Mouse (Mus musculus) MEL-GATA-1-ER (cell line): ENCODE measurements around the gene Tnnt2.
A peak's percentile ranks its signal among the peaks of the same experiment; 100 is the strongest.

Experiments used
- DNase-seq: peaks from one replicate; pipeline ENCODE4 v3.0.0-alpha.2; 2012; ENCODE audit warnings: low read depth; ENCODE audit errors: extremely low read depth

Gene Tnnt2

GRCm38 (mm10) chr1:135855344-135855687 is 19.2 kb downstream of the Tnnt2 start:
- no peak for DNase-seq

DNA sequence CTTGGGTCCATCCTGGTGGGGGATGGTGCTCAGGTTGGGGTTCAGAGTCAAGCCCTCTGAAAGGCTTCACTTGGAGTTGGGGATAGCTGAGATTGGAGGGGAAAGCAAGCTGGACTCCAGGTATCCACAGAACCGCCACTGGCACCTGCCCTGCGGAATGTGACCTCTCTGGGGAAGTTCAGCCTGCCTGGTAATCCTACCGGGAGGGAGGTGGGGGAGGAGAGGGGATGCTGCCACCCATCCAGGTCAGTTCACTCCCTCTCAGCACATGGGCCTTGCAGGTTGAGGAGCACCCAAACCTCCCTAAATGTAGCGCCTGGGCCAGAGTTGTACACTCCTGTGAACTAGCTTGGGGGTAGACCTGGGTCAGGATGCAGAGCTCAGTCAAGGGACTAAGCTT is 19.9 kb downstream of the Tnnt2 start:
- no peak for DNase-seq

DNA sequence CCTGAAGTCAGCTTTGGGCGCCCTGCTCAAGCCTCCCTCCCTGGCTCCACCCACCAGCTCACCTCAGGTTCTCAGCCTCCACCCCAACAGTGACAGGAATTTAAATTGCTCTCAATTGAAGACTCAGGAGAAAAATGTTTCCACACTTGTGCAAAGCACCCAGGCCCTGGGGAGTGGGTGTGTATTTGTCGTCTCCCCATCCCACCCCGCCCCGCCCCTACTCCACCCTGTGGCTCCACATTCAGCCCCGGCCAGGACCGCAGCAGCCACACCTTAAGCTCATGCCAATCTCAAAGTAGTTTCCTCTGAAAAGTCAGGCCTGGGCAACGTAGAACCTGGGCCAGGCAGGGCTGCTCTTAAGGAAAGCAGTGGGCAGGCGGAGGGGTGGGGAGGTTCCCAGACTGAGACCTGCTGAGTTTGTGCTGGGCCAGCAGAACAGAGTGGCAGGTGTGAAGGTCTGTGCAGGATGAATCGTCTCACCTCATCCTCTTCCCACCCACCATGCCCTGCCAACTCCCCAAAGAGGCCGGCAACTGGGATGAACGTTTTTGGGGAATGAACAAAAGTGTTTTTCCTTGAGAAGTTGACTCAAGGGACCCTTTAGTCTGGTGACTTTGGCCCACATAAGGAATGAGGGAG is 21.1 kb downstream of the Tnnt2 start:
- no peak for DNase-seq

GRCm38 (mm10) chr1:135858533-135858932 is 22.4 kb downstream of the Tnnt2 start:
- no peak for DNase-seq

GRCm38 (mm10) chr1:135861091-135861490 is 24.9 kb downstream of the Tnnt2 start:
- no peak for DNase-seq

DNA sequence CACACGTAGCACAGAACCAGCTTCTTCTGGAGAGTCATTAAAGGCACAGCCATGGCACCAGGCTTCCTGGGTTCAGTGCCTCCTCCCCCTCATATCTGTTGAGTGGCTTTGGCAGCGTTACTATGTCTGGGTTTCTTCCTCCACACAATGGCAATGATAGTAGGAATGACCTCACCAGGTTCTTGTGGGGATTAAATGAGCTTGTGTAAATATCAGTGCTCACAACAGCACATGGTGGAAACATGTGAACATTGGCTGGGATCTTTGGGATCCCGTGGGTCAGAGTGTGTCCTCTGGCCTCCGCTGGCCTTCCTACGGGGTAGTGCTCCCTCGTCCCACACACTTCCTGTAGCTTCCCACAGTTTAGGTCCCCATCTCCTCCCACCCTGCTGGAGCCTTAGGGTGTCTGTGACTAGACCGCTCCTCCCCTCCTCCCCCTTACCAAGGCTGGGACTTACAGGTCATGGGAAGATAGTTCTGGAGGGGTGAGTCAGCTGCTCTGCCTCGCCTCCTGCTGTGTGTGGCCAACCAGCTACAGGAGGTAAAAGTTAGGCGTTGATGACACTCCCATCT is 25.9 kb downstream of the Tnnt2 start:
- no peak for DNase-seq

- no peak for DNase-seq
These were observed 26.4 kb downstream of the Tnnt2 start for GRCm38 (mm10) chr1:135862561-135862960.

- DNase-seq: no peak
These were observed 27.7 kb downstream of the Tnnt2 start for GRCm38 (mm10) chr1:135863786-135864335.

DNA sequence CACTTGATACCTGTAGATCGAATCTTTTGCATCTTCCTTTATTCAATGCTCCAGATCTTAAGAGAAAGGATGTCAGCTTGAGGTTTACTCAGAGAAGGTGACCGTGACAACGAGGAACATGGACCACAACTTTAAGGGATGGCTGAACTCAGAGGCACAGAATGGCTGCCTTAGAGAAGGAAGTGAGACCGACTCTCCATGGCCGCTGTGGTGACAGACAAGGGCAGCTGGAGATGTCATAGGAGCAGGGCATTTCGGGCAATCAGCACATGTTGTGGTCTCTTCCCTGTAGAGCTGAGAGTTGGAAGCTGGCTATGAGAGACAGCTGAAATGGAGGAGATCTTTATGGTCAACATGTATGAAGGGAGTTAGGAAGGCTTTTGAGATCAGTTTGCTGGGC is 28.7 kb downstream of the Tnnt2 start:
- no peak for DNase-seq

- peak; percentile 29 for DNase-seq
These were observed 29.5 kb downstream of the Tnnt2 start for GRCm38 (mm10) chr1:135865518-135866194.

- no peak for DNase-seq
These were observed 32.4 kb downstream of the Tnnt2 start for GRCm38 (mm10) chr1:135868570-135868969.

DNA sequence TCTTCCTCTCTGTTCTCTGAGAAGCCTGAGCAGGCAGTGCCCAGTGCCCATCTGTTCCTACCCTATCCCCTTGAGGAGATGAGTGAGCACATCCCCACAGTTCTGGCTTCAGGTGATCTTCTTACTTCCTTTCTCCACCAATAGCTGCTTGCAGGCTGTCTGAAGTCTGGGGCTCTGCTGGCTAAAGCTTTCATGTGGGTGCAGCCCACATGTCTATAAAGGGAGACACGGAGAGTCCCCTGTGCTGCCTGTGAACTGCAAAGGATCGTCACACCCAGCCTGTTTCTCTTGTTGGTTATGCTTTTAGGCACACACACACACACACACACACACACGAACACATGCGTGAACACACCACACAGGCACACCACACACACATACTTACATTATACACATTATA is 36.8 kb downstream of the Tnnt2 start:
- no peak for DNase-seq

GRCm38 (mm10) chr1:135877248-135877647 is 41.1 kb downstream of the Tnnt2 start:
- no peak for DNase-seq

- peak; percentile 28 for DNase-seq
These were observed 46.4 kb downstream of the Tnnt2 start for GRCm38 (mm10) chr1:135882385-135883109.

GRCm38 (mm10) chr1:135889461-135890185 is 53.5 kb downstream of the Tnnt2 start:
- DNase-seq: no peak

- no peak for DNase-seq
These were observed 55.5 kb downstream of the Tnnt2 start for GRCm38 (mm10) chr1:135891424-135892216.

GRCm38 (mm10) chr1:135892233-135892632 is 56.1 kb downstream of the Tnnt2 start:
- no peak for DNase-seq

DNA sequence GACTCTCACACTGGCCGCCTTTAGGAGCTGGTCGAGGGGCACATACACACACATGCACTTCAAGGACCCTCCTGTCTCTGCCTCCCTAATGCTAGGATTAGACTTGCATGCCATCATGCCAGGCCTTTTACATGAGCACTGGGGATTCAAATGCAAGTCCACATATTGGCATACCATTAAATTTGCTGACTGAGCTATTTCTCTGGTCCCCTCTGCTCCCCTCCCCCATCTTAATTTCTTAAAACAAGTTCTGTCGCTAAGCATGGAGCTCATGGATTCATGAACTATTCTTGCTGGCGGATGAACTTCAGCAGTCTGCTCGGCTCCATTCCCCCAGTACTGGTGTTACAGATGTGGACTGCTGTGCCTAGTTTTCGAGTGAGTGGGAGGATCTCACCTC is 56.6 kb downstream of the Tnnt2 start:
- no peak for DNase-seq

DNA sequence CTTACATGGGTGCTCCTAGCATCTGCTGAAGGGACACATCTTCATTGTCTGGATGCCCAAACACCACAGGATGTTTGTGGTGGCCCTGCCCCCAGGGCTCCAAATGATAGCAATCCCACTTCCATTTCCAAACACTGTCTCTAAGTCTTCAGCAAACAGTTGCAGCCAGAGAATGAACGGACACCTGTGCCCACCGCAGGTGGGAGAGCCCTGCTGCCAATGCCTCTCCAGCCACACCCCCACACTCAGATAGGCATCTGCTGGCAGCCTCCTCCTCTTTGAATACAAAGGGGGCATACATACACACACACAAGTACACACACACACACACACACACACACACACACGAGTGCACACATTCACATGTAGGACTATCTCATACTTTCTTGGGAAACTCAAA is 57.2 kb downstream of the Tnnt2 start:
- no peak for DNase-seq

DNA sequence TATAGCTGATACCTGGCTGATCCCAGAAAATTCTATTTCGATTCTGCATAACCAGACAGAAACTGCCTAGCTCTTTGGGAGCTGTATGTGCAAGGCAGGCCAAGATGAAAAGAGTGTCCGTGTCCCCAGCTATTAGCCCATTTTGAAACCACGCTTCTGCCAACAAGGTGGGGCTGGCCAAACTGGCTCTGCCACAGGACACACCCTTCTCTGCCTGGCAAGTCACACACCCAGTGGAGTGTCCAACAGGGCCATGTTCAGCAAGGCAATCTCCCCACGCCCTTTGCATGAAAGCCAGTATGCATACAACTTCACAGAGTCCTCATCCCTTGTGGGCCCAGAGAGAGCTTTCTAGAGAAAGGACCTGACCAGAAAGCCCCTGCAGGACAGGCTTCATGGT is 59.2 kb downstream of the Tnnt2 start:
- DNase-seq: no peak

- no peak for DNase-seq
These were observed 63.1 kb downstream of the Tnnt2 start for GRCm38 (mm10) chr1:135899295-135899694.
